Mouse (Mus musculus) heart, embryonic 15.5 days (tissue): Measurements from ENCODE around the gene Kmt2d. TPM values are rescaled to one million over a fixed set of nuclear protein-coding genes. Genes with fewer than 3 reads are reported as not detected.

Source experiments
- ATAC-seq: fragments of 200-750 bp; cut with Nextera tagmentation; replicated peaks from 2 replicates; pipeline ENCODE4 v1.8.0; 2017; ENCODE audit warnings: low read depth, moderate TSS enrichment; ENCODE audit not compliant: insufficient number of reproducible peaks, insufficient read depth, low FRiP score
- H3K27ac ChIP-seq: fragments of 300-500 bp; sonication (generic); 2 replicates; pipeline ENCODE4 v1.5.1; 2015; ENCODE audit warnings: mild to moderate bottlenecking, inconsistent platforms
- H3K27me3 ChIP-seq: fragments of 300-500 bp; sonication (generic); 2 replicates; pipeline ENCODE4 v1.6.1; 2015; ENCODE audit warnings: inconsistent platforms
- H3K36me3 ChIP-seq: fragments of 300-500 bp; sonication (generic); 2 replicates; pipeline ENCODE4 v1.6.1; 2015; ENCODE audit warnings: mild to moderate bottlenecking, inconsistent platforms
- H3K4me1 ChIP-seq: fragments of 300-500 bp; sonication (generic); replicated peaks from 2 replicates; pipeline ENCODE4 v1.6.1; 2015; ENCODE audit warnings: inconsistent platforms
- H3K4me2 ChIP-seq: fragments of 300-500 bp; sonication (generic); 2 replicates; pipeline ENCODE4 v1.6.1; 2015; ENCODE audit warnings: inconsistent platforms, mild to moderate bottlenecking, moderate library complexity
- H3K4me3 ChIP-seq: fragments of 300-500 bp; sonication (generic); 2 replicates; pipeline ENCODE4 v1.5.1; 2015; ENCODE audit warnings: mild to moderate bottlenecking, inconsistent platforms
- H3K9ac ChIP-seq: fragments of 300-500 bp; sonication (generic); 2 replicates; pipeline ENCODE4 v1.6.1; 2015; ENCODE audit warnings: mild to moderate bottlenecking, inconsistent platforms
- H3K9me3 ChIP-seq: fragments of 300-500 bp; sonication (generic); replicated peaks from 2 replicates; pipeline ENCODE4 v1.6.1; 2016; ENCODE audit warnings: inconsistent platforms
- WGBS: fragments of 180-500 bp; shearing (Covaris S2); methylation state at CpG from one replicate; pipeline ENCODE4 v1.1.7; 2015; ENCODE audit warnings: mixed read lengths; 5-methylcytosine and 5-hydroxymethylcytosine counted together
- polyA plus RNA-seq: library from polyadenylated mRNA; unstranded; fragments of >200 nt; fragmentation: Nextera tagmentation; extraction: Ambion mirVana; gene quantifications from 2 replicates; pipeline ENCODE4 v1.2.1, GENCODE M21; 2015

Kmt2d gene
- polyA plus RNA-seq, 1 experiment from 2014 or later, result 7.6 TPM

DNA sequence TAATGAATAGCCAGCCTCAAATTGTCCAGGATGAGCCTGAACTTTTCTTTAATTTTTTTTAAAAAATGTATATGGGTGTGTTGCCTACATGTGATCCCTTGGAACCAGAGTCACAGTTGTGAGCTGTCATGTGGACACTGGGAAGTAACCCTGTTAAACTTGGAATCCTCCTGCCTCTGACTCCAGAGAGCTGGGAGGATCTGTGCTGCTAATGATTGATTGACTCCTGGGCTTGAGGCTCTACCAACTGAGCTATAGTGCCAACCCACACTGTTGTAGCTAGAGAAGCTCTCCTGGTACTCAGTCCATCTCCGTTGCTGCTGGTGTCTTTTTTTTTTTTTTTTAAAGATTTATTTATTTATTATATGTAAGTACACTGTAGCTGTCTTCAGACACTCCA lies 13.1 kb upstream of the Kmt2d start:
- H3K9ac ChIP-seq, result no peak overlapping the region
- H3K4me2 ChIP-seq, result no peak overlapping the region
- no peaks in the 10 kb centered on the region for H3K36me3 ChIP-seq
- ATAC-seq, result no peak
- WGBS, result 76% methylated on average over 1 of the region's 1 CpGs
- no peaks in the 10 kb centered on the region; the same call in 1 of the 2 replicates for H3K27me3 ChIP-seq
- H3K4me1 ChIP-seq, result peaks cover 12% of the 10 kb centered on the region
- no peak overlapping the region for H3K4me3 ChIP-seq
- no peak overlapping the region for H3K27ac ChIP-seq
- H3K9me3 ChIP-seq, result no peaks in the 10 kb centered on the region

GRCm38 (mm10) chr15:98883661-98884060 lies 12.7 kb upstream of the Kmt2d start:
- no peaks in the 10 kb centered on the region; the same call in 1 of the 2 replicates for H3K27me3 ChIP-seq
- H3K27ac ChIP-seq, result no peak overlapping the region
- no peak overlapping the region for H3K4me3 ChIP-seq
- ATAC-seq, result no peak
- no peak overlapping the region for H3K4me2 ChIP-seq
- H3K36me3 ChIP-seq, result no peaks in the 10 kb centered on the region
- H3K9ac ChIP-seq, result no peak overlapping the region
- peaks cover 12% of the 10 kb centered on the region for H3K4me1 ChIP-seq
- H3K9me3 ChIP-seq, result no peaks in the 10 kb centered on the region

GRCm38 (mm10) chr15:98881656-98882008 lies 10.6 kb upstream of the Kmt2d start:
- H3K9me3 ChIP-seq, result no peaks in the 10 kb centered on the region
- H3K4me3 ChIP-seq, result peak overlapping the region; percentile 88
- H3K4me2 ChIP-seq, result peak overlapping the region; percentile 99
- H3K27ac ChIP-seq, result no peak overlapping the region
- no peak overlapping the region; the same call in 1 of the 2 replicates for H3K9ac ChIP-seq
- H3K36me3 ChIP-seq, result no peaks in the 10 kb centered on the region
- 19% methylated on average over 5 of the region's 5 CpGs for WGBS
- no peak for ATAC-seq
- no peaks in the 10 kb centered on the region for H3K27me3 ChIP-seq
- peaks cover 12% of the 10 kb centered on the region for H3K4me1 ChIP-seq

DNA sequence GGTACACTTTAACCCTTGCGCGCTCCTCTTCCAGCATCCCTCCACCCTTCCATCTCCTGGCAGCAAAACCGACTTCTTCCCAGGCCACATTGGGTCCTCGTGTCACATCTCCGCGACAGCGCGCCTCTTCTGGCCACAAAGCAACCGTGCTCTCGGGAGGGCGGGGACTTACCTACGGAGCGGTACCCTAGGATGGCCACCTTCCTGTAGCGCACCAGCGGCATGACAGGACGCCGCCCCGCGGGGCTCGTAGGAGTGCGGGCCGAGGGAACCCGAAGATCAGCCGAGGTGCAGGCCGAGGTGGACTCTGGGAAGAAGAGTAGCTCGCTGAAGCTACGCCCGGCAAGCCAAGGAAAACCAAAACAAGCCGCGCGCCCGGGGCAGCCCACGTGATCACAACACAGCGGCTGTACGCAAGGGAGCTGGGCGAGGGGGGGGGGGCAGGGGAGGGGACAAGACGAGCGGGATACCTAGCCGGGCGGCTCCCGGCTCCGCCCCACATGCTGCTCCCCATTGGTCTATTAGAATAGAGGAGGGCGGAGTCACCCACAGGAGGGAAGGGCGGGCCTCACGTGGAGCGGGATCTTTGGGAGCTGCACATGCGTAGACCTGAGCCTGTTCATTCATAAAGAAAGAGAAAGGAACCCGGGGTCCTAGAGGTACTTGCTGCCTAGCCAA lies 10.1 kb upstream of the Kmt2d start:
- peak; percentile 97 for ATAC-seq
- peak overlapping the region; percentile 77 for H3K9ac ChIP-seq
- WGBS, result under 1% methylated on average over 45 of the region's 48 CpGs

GRCm38 (mm10) chr15:98877331-98877730 lies 6.3 kb upstream of the Kmt2d start:
- H3K36me3 ChIP-seq, result no peaks in the 10 kb centered on the region
- peaks cover 19% of the 10 kb centered on the region for H3K4me1 ChIP-seq
- WGBS, result 9% methylated on average over 3 of the region's 3 CpGs
- no peak for ATAC-seq
- no peak overlapping the region for H3K4me3 ChIP-seq
- H3K9ac ChIP-seq, result no peak overlapping the region
- no peak overlapping the region for H3K27ac ChIP-seq
- H3K9me3 ChIP-seq, result no peaks in the 10 kb centered on the region
- no peaks in the 10 kb centered on the region for H3K27me3 ChIP-seq
- H3K4me2 ChIP-seq, result no peak overlapping the region

More for the DNA sequence above, 10.1 kb upstream of the Kmt2d start:
- peak overlapping the region; percentile 78 for H3K27ac ChIP-seq
- H3K4me2 ChIP-seq, result peak overlapping the region; percentile 99
- no peaks in the 10 kb centered on the region for H3K27me3 ChIP-seq
- no peaks in the 10 kb centered on the region for H3K36me3 ChIP-seq
- no peaks in the 10 kb centered on the region for H3K9me3 ChIP-seq
- H3K4me3 ChIP-seq, result peak overlapping the region; percentile 88
- peaks cover 12% of the 10 kb centered on the region for H3K4me1 ChIP-seq

DNA sequence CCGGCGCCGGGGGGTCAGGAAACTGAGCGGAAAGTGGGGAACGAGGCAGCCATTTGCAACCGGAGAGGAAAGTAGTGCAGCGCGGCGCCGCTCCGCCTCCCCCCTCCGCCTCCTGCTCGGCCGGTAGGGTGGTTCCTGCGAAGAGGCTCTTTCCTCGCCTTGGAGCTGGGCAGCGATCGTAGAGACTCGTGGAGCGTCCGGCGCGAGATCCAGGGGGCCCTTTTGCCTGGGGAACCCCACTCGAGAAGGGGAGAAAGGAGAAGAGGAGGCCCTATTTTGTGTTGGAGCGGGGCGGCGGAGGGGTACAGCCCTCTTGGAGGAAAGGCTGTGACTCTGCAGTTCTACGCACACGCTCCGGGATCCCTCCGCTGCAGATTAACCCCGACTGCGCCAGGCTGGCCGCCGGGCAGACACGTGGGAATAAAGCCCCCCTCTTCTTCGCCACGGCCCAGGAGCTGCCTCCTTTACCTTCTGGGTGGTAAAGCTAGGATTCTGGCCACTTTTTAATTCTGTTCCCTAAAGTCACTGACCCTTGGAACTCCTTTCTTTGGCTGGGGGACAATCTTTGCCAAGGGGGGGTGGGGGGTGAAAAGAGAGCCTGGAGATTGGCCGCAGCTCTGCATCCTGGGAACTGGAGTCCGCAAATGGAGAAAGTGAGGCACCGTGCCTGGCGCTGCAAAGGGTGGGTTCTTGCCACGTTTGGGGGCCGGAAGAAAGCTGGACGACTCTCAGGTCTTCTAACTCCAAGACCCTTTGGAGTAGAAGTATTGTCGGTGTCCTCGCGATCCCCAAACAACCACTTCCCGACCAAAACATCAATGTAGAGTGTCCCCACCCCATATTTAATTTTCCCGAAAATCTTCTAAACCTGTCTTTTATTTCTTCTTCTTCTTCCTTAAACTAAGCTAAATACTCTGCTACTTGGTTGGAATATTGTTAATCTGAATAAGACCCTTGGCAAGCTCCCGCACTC lies 1.2 kb upstream of the Kmt2d start:
- WGBS, result 1% methylated on average over 51 of the region's 51 CpGs
- H3K9me3 ChIP-seq, result no peaks in the 10 kb centered on the region
- peak overlapping the region; percentile 94 for H3K4me2 ChIP-seq
- peak overlapping the region; percentile 92 for H3K9ac ChIP-seq
- peaks cover 35% of the 10 kb centered on the region for H3K4me1 ChIP-seq
- peak overlapping the region; percentile 96 for H3K27ac ChIP-seq
- no peaks in the 10 kb centered on the region for H3K27me3 ChIP-seq
- H3K36me3 ChIP-seq, result no peaks in the 10 kb centered on the region
- peak overlapping the region; percentile 63 for H3K4me3 ChIP-seq
- peak; percentile 60 for ATAC-seq

- Histone ChIP-seq H3K27ac (peak overlapping the region; percentile 96), H3K9ac (peak overlapping the region; percentile 92), H3K4me2 (peak overlapping the region; percentile 94), H3K36me3 (peaks cover 11% of the 10 kb centered on the region), H3K4me1 (peaks cover 40% of the 10 kb centered on the region), H3K9me3 (no peaks in the 10 kb centered on the region), H3K4me3 (peak overlapping the region; percentile 63), H3K27me3 (no peaks in the 10 kb centered on the region)
- ATAC-seq, result no peak
- 1% methylated on average over 16 of the region's 16 CpGs for WGBS
Observed at GRCm38 (mm10) chr15:98870179-98871069, 580 bp downstream of the Kmt2d start.

GRCm38 (mm10) chr15:98869342-98870178 lies 1.4 kb downstream of the Kmt2d start:
- ATAC-seq, result no peak

GRCm38 (mm10) chr15:98868346-98869063 lies 2.5 kb downstream of the Kmt2d start:
- ATAC-seq, result no peak
- peak overlapping the region; percentile 63 for H3K4me3 ChIP-seq
- no peaks in the 10 kb centered on the region for H3K9me3 ChIP-seq
- peak overlapping the region; percentile 94 for H3K4me2 ChIP-seq
- WGBS, result 25% methylated on average over 11 of the region's 11 CpGs
- H3K4me1 ChIP-seq, result peaks cover 40% of the 10 kb centered on the region
- peaks cover 30% of the 10 kb centered on the region for H3K36me3 ChIP-seq
- H3K27ac ChIP-seq, result peak overlapping the region; percentile 96
- no peaks in the 10 kb centered on the region for H3K27me3 ChIP-seq
- H3K9ac ChIP-seq, result peak overlapping the region; percentile 92

More at GRCm38 (mm10) chr15:98869342-98870178, 1.4 kb downstream of the Kmt2d start:
- 6% methylated on average over 8 of the region's 8 CpGs for WGBS
- H3K4me3 ChIP-seq, result peak overlapping the region; percentile 63
- H3K9ac ChIP-seq, result peak overlapping the region; percentile 92
- H3K9me3 ChIP-seq, result no peaks in the 10 kb centered on the region
- peak overlapping the region; percentile 94 for H3K4me2 ChIP-seq
- peaks cover 20% of the 10 kb centered on the region for H3K36me3 ChIP-seq
- H3K27me3 ChIP-seq, result no peaks in the 10 kb centered on the region
- peak overlapping the region; percentile 96 for H3K27ac ChIP-seq
- peaks cover 40% of the 10 kb centered on the region for H3K4me1 ChIP-seq

DNA sequence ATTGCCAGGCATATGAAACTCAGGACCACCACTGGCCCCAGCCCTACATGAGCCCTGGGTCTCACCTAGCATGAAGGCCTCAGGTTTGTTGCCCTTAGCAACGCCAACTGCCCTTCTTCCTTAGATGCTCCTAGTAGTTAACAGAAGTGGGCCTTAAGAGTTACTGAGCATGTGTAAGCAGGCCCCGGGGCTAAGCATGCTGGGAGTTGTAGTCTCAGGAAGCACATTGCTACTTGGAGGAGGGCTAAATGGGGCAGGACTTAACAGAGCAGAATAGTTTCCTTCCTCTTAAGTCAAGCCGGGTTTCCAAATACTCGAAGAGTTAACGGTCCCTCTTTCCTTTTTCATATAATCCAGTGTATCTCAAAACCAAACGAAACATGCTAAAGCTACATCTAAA lies 3.7 kb downstream of the Kmt2d start:
- H3K9ac ChIP-seq, result 0 out of 2 replicates have a peak overlapping the region, but pooled peaks have one; percentile 11
- H3K27ac ChIP-seq, result peak overlapping the region; percentile 96
- no peaks in the 10 kb centered on the region for H3K9me3 ChIP-seq
- ATAC-seq, result no peak
- H3K4me3 ChIP-seq, result peak overlapping the region; percentile 63; the same call in 1 of the 2 replicates
- peaks cover 34% of the 10 kb centered on the region for H3K4me1 ChIP-seq
- peaks cover 42% of the 10 kb centered on the region for H3K36me3 ChIP-seq
- peak overlapping the region; percentile 94 for H3K4me2 ChIP-seq
- 49% methylated on average over 6 of the region's 6 CpGs for WGBS
- H3K27me3 ChIP-seq, result no peaks in the 10 kb centered on the region
